Mouse (Mus musculus): Measurements from ENCODE around the gene Zfp62. TPM values are rescaled to one million over a fixed set of nuclear protein-coding genes. Genes with fewer than 3 reads are reported as not detected.

Gene Zfp62
- polyA plus RNA-seq, 1 experiment from 2014 or later: 29.4 TPM

DNA sequence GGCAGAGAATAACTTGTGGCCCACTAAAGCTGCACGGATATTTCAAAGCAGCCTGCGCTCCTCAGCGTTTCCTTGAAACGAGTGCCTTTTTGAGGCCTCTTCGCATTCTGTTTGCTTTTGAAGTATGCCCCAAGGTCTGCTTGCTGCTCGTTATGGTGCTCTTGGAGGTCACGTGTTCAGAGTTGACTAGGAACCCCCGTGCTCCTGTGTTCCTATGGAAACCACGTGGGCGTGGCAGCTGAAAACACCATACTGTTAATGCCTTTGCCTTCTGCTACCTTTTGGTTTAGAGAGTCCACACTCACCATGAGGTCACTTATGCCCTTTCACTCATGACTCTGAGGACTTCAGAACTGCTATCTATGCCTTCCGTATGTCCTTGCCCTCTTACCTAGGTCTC is 61.5 kb downstream of the Zfp62 start:
- no peak for TF ChIP-seq CTCF (IDR thresholded peaks at IDR 0.05; ENCODE audit: low read depth)
- 78% methylated on average over 11 of the region's 11 CpGs for WGBS
- H3K9me3 ChIP-seq (replicated peaks; ENCODE audit: low read length): no peaks in the 10 kb centered on the region
- DNase-seq (ENCODE audit: low spot score) (no peak), ATAC-seq (replicated peaks; ENCODE audit: low FRiP score, low read depth) (no peak)
- H3K4me3 ChIP-seq (replicated peaks; ENCODE audit: low read depth, low read length): no peak overlapping the region
- no peaks in the 10 kb centered on the region for H3K4me1 ChIP-seq (replicated peaks; ENCODE audit: insufficient read depth, low read length)
- H3K36me3 ChIP-seq (ENCODE audit: insufficient read depth, low read length): peaks cover 19% of the 10 kb centered on the region
- H3K27me3 ChIP-seq (ENCODE audit: insufficient read depth, low read length): no peaks in the 10 kb centered on the region
- no peak overlapping the region for H3K9ac ChIP-seq (ENCODE audit: low read depth, low read length)
- no peak overlapping the region for H3K4me2 ChIP-seq (ENCODE audit: low read length)
- no peak overlapping the region for H3K27ac ChIP-seq

DNA sequence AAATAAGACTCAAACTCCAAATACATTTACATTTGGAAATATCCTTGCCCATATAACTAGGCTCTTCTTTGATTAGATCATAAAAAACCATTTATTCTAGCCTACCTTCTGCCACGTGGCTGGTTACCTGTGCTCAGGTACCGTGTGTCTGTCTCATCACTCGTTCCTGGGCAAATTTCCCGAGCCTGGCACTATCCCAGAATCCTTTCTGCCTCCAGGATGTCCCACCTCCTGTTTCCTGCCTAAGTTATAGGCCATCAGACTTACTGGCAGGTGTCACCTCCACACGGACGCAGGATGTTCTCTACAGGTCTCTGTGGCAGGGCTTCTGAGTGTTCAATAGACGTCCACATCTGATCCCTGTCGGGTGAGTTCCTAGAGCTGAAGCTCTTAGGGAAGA is 62.0 kb downstream of the Zfp62 start:
- TF ChIP-seq CTCF (IDR thresholded peaks at IDR 0.05; ENCODE audit: low read depth): no peak
- peaks cover 19% of the 10 kb centered on the region for H3K36me3 ChIP-seq (ENCODE audit: insufficient read depth, low read length)
- DNase-seq (ENCODE audit: low spot score): no peak

DNA sequence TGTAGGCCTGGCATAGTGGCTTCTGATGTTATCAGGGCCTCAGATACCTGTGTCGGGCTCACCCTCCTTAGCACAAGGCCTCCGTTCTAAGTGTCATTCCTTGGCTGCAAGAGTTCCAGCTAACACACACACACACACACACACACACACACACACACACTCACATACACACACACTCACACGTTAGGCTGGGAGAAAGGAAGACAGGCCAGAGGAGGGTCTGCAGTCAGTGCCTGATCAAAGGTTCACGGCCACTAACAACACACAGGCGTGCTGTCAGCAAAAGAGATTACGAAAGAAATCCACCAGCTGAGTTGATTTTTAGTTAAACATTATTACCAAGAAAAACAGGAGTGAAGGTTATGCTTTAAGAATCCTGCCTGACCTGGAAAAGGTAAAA is 63.6 kb downstream of the Zfp62 start:
- H3K27ac ChIP-seq: peak overlapping the region; percentile 47; the same call in 1 of the 2 replicates
- H3K4me3 ChIP-seq (replicated peaks; ENCODE audit: low read depth, low read length): no peak overlapping the region
- H3K27me3 ChIP-seq (ENCODE audit: insufficient read depth, low read length): no peaks in the 10 kb centered on the region
- H3K4me2 ChIP-seq (ENCODE audit: low read length): no peak overlapping the region
- H3K4me1 ChIP-seq (replicated peaks; ENCODE audit: insufficient read depth, low read length): no peaks in the 10 kb centered on the region
- H3K36me3 ChIP-seq (ENCODE audit: insufficient read depth, low read length): peaks cover 7% of the 10 kb centered on the region; the same call in 1 of the 2 replicates
- H3K9ac ChIP-seq (ENCODE audit: low read depth, low read length): no peak overlapping the region
- peak; percentile 77 for ATAC-seq (replicated peaks; ENCODE audit: low FRiP score, low read depth)
- DNase-seq (ENCODE audit: low spot score): peak; percentile 22
- no peak for TF ChIP-seq CTCF (IDR thresholded peaks at IDR 0.05; ENCODE audit: low read depth)
- 54% methylated on average over 6 of the region's 6 CpGs for WGBS
- H3K9me3 ChIP-seq (replicated peaks; ENCODE audit: low read length): no peaks in the 10 kb centered on the region

More for the DNA sequence above, 62.0 kb downstream of the Zfp62 start:
- Histone ChIP-seq H3K9ac (ENCODE audit: low read depth, low read length) (no peak overlapping the region), H3K27ac (no peak overlapping the region), H3K4me2 (ENCODE audit: low read length) (no peak overlapping the region), H3K4me1 (replicated peaks; ENCODE audit: insufficient read depth, low read length) (no peaks in the 10 kb centered on the region), H3K9me3 (replicated peaks; ENCODE audit: low read length) (no peaks in the 10 kb centered on the region), H3K4me3 (replicated peaks; ENCODE audit: low read depth, low read length) (no peak overlapping the region), H3K27me3 (ENCODE audit: insufficient read depth, low read length) (no peaks in the 10 kb centered on the region)
- ATAC-seq (replicated peaks; ENCODE audit: low FRiP score, low read depth): no peak
- WGBS: 84% methylated on average over 8 of the region's 8 CpGs

DNA sequence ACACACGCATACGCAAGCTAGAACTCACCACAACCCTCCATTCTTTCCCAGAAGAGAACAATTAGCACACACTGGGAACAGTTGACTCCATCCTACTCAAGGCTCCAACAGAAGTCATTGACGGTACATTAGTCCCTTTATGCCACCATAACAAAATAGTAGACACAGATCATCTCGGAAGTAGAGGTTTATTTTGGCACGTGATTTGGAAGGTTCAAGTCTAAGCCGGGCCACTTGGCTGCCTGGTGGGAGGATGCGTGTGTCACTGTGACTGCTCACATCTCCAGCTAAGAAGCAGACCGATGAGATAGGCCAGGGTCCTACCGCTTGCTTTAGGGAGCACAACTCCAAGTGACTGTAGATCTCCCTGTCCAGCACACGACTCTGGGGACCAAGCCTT is 64.2 kb downstream of the Zfp62 start:
- 0 out of 2 replicates have a peak, but pooled peaks cover under 1% of the 10 kb centered on the region for H3K36me3 ChIP-seq (ENCODE audit: insufficient read depth, low read length)
- DNase-seq (ENCODE audit: low spot score) (no peak), ATAC-seq (replicated peaks; ENCODE audit: low FRiP score, low read depth) (no peak)
- 80% methylated on average over 10 of the region's 10 CpGs for WGBS
- no peaks in the 10 kb centered on the region for H3K27me3 ChIP-seq (ENCODE audit: insufficient read depth, low read length)
- no peak for TF ChIP-seq CTCF (IDR thresholded peaks at IDR 0.05; ENCODE audit: low read depth)
- peak overlapping the region; percentile 47 for H3K27ac ChIP-seq
- no peak overlapping the region for H3K9ac ChIP-seq (ENCODE audit: low read depth, low read length)
- no peak overlapping the region for H3K4me2 ChIP-seq (ENCODE audit: low read length)
- no peak overlapping the region for H3K4me3 ChIP-seq (replicated peaks; ENCODE audit: low read depth, low read length)
- no peaks in the 10 kb centered on the region for H3K4me1 ChIP-seq (replicated peaks; ENCODE audit: insufficient read depth, low read length)
- no peaks in the 10 kb centered on the region for H3K9me3 ChIP-seq (replicated peaks; ENCODE audit: low read length)

DNA sequence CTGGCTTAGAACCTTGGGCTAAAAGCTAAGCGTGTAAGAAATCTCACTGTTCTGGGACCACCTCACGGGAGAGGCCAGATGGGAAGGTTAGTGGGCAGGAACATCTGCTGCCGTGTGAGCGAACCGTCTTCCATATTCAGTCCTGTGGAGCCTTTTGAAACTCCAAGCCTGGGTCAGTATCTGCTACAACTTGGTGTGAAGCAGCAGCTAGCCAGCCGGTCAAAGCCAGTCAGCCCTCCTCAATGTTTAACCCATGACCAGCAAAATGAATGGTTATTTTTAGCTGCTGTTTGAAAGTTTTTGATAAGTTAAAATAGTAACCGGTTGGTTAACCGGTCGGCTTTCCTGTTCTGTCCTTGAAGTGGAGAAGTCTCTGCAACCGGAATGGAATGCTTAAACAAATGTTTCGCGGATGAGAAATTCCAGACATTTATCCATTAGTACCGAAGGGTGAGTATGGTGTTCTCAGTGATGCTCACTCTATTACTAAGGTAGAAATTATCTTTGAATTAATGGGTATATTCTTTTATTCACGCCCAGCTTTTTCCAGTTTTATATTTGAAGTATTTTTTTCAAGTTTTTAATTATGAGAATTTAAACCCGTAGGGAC is 65.0 kb downstream of the Zfp62 start:
- no peaks in the 10 kb centered on the region for H3K36me3 ChIP-seq (ENCODE audit: insufficient read depth, low read length)
- H3K27ac ChIP-seq: peak overlapping the region; percentile 47
- H3K9ac ChIP-seq (ENCODE audit: low read depth, low read length): no peak overlapping the region
- H3K9me3 ChIP-seq (replicated peaks; ENCODE audit: low read length): no peaks in the 10 kb centered on the region
- 60% methylated on average over 15 of the region's 15 CpGs for WGBS
- no peak for TF ChIP-seq CTCF (IDR thresholded peaks at IDR 0.05; ENCODE audit: low read depth)
- H3K4me2 ChIP-seq (ENCODE audit: low read length): no peak overlapping the region
- ATAC-seq (replicated peaks; ENCODE audit: low FRiP score, low read depth) (0 out of 2 replicates have a peak, but pooled peaks have one; percentile 26), DNase-seq (ENCODE audit: low spot score) (peak; percentile 25)
- H3K27me3 ChIP-seq (ENCODE audit: insufficient read depth, low read length): no peaks in the 10 kb centered on the region
- H3K4me3 ChIP-seq (replicated peaks; ENCODE audit: low read depth, low read length): no peak overlapping the region
- no peaks in the 10 kb centered on the region for H3K4me1 ChIP-seq (replicated peaks; ENCODE audit: insufficient read depth, low read length)

Other genes starting within 250 kb of the Zfp62 start
- 0.09 TPM in 2 replicates for gene Olfr56, start 224.4 kb upstream of the Zfp62 start, polyA plus RNA-seq (2015; fragmentation: Nextera tagmentation; extraction: Ambion mirVana)
- gene 9930111J21Rik1, start 223.9 kb upstream of the Zfp62 start, polyA plus RNA-seq (2015; fragmentation: Nextera tagmentation; extraction: Ambion mirVana): 0.50 and 0.92 TPM in 2 replicates
- gene Gm12185, start 211.1 kb upstream of the Zfp62 start, polyA plus RNA-seq (2015; fragmentation: Nextera tagmentation; extraction: Ambion mirVana): not detected in 2 replicates
- gene Tgtp1, start 209.1 kb upstream of the Zfp62 start, polyA plus RNA-seq (2015; fragmentation: Nextera tagmentation; extraction: Ambion mirVana): 4.9 and 5.5 TPM in 2 replicates
- 0.68 TPM in 2 replicates for gene 9930111J21Rik2, start 152.1 kb upstream of the Zfp62 start, polyA plus RNA-seq (2015; fragmentation: Nextera tagmentation; extraction: Ambion mirVana)
- gene Tgtp2, start 139.1 kb upstream of the Zfp62 start, polyA plus RNA-seq (2015; fragmentation: Nextera tagmentation; extraction: Ambion mirVana): 1.6 and 2.2 TPM in 2 replicates
- 4.3 and 6.2 TPM in 2 replicates for gene Ifi47, start 126.7 kb upstream of the Zfp62 start, polyA plus RNA-seq (2015; fragmentation: Nextera tagmentation; extraction: Ambion mirVana)
- 0.05 TPM in 1 of 2 replicates, not detected in the other for gene Olfr1396, start 88.4 kb upstream of the Zfp62 start, polyA plus RNA-seq (2015; fragmentation: Nextera tagmentation; extraction: Ambion mirVana)
- gene Olfr1395, start 61.0 kb upstream of the Zfp62 start, polyA plus RNA-seq (2015; fragmentation: Nextera tagmentation; extraction: Ambion mirVana): not detected in 2 replicates
- not detected in 2 replicates for gene Olfr1394, start 48.9 kb upstream of the Zfp62 start, polyA plus RNA-seq (2015; fragmentation: Nextera tagmentation; extraction: Ambion mirVana)
- 2.2 and 2.5 TPM in 2 replicates for gene Btnl9, start 16.1 kb upstream of the Zfp62 start, polyA plus RNA-seq (2015; fragmentation: Nextera tagmentation; extraction: Ambion mirVana)
- 75.2 and 82.7 TPM in 2 replicates for gene Mgat1, start 40.9 kb downstream of the Zfp62 start, polyA plus RNA-seq (2015; fragmentation: Nextera tagmentation; extraction: Ambion mirVana)
- 0.13 and 0.14 TPM in 2 replicates for gene Olfr1393, start 75.0 kb downstream of the Zfp62 start, polyA plus RNA-seq (2015; fragmentation: Nextera tagmentation; extraction: Ambion mirVana)
- gene Olfr1392, start 82.0 kb downstream of the Zfp62 start, polyA plus RNA-seq (2015; fragmentation: Nextera tagmentation; extraction: Ambion mirVana): 0.06 and 0.07 TPM in 2 replicates
- not detected in 2 replicates for gene Olfr10, start 101.4 kb downstream of the Zfp62 start, polyA plus RNA-seq (2015; fragmentation: Nextera tagmentation; extraction: Ambion mirVana)
- gene Olfr1391, start 119.5 kb downstream of the Zfp62 start, polyA plus RNA-seq (2015; fragmentation: Nextera tagmentation; extraction: Ambion mirVana): not detected in 2 replicates
- gene Olfr1390, start 131.9 kb downstream of the Zfp62 start, polyA plus RNA-seq (2015; fragmentation: Nextera tagmentation; extraction: Ambion mirVana): not detected in 2 replicates
- not detected in 2 replicates for gene Olfr1389, start 219.8 kb downstream of the Zfp62 start, polyA plus RNA-seq (2015; fragmentation: Nextera tagmentation; extraction: Ambion mirVana)
- gene Olfr1388, start 233.3 kb downstream of the Zfp62 start, polyA plus RNA-seq (2015; fragmentation: Nextera tagmentation; extraction: Ambion mirVana): 0.05 and 0.07 TPM in 2 replicates